Mouse (Mus musculus): ENCODE measurements around the gene Negr1.

- no peak for TF ChIP-seq CTCF (IDR thresholded peaks at IDR 0.05; ENCODE audit: control insufficient read depth, insufficient read depth, insufficient read length)
- TF ChIP-seq USF1 (IDR thresholded peaks at IDR 0.05; ENCODE audit: low read depth), result no peak
- no peak for TF ChIP-seq MAX (IDR thresholded peaks at IDR 0.05)
- no peak for TF ChIP-seq MYOG (IDR thresholded peaks at IDR 0.05; ENCODE audit: control insufficient read depth, extremely low read depth, insufficient read length)
- TF ChIP-seq FOSL1 (IDR thresholded peaks at IDR 0.05; ENCODE audit: insufficient read depth, low read length, poor library complexity, severe bottlenecking), result no peak
Measured at GRCm38 (mm10) chr3:157358905-157359304, 797.3 kb downstream of the Negr1 start.
